Comparison of ENCODE assay signal across 13 mouse cellular contexts in the genomic region with DNA sequence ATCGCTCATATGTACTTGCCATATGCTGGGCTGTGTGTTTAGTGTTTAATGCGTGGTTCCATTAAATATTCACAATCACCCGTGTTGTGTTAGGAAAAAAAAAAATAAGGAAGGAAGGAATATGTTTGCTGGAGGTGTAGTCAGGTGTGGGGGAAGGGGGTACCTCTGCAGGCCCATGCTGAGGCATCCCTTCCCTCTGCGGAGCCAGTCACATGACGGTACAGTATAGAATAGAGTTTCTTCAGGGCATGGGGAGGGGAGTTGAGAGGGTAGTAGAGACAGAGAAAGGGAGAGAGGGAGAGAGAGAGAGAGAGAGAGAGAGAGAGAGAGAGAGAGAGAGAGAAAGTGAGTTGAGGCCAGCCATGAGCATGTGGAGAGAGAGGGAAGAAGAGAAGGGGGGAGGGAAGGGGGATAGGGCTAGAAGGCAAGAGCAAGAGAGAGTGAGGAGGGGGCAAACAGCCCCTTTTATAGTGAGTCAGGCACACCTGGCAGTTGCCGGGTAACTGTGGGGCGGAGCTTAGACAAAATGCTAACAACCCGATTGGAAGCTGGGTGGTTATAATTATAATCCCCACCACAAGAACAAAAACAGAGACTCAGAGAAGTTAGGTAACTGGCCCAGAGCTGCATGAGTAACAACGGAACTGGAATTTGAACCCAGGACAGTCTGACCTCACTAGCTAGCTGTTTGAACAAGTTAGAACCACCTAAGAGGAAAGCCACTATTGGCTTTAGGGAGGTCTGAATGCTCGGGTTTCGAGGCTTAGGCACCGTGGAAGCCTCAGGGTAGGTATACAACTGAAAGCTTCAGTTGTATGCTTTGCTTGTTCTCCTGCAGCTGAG. TPM values are rescaled to one million over a fixed set of nuclear protein-coding genes. Genes with fewer than 3 reads are reported as not detected.
DNase-seq lines count a peak whose midpoint lies in the region; ATAC-seq and TF ChIP-seq lines count a peak whose summit lies in the region.
"Had no signal": no experiment of that assay in that cellular context is flagged by ENCODE, and none has a peak within 500 bp of the region (broad histone marks: within the 10 kb centered on the region; RNA-seq: fewer than 3 reads in every experiment).

No protein-coding gene starts in this region.

- TF ChIP-seq CTCF in hindbrain, postnatal 0 days (IDR thresholded peaks at IDR 0.05; ENCODE audit: low read depth) = no peak

- H3K27ac ChIP-seq in hindbrain, embryonic 10.5 days = 0 out of 2 replicates have a peak overlapping the region, but pooled peaks have one; percentile 23
- no peak overlapping the region for H3K27ac ChIP-seq in hindbrain, embryonic 11.5 days (ENCODE audit: low read depth, low read length)
- H3K27ac ChIP-seq in midbrain, embryonic 13.5 days = no peak overlapping the region
- no peak overlapping the region for H3K27ac ChIP-seq in midbrain, embryonic 14.5 days (replicated peaks; ENCODE audit: low read depth, low read length)
- H3K27ac ChIP-seq in hindbrain, postnatal 0 days = no peak overlapping the region; the same call in 1 of the 2 replicates
- H3K27ac ChIP-seq: midbrain, embryonic 10.5 days had no signal

- H3K4me2 ChIP-seq in hindbrain, embryonic 11.5 days (replicated peaks; ENCODE audit: low read depth, low read length) = no peak overlapping the region
- H3K4me2 ChIP-seq in midbrain, embryonic 13.5 days (replicated peaks) = no peak overlapping the region
- no peak overlapping the region for H3K4me2 ChIP-seq in midbrain, embryonic 14.5 days (ENCODE audit: low read length)
- no peak overlapping the region for H3K4me2 ChIP-seq in hindbrain, postnatal 0 days (ENCODE audit: low read depth, low read length)
- H3K4me2 ChIP-seq: liver, embryonic 11.5 days had no signal

- no peak for DNase-seq in hindbrain, embryonic 10.5 days (ENCODE audit: low spot score)
- no peak for DNase-seq in hindbrain, embryonic 11.5 days (ENCODE audit: low spot score)
- DNase-seq in midbrain, embryonic 14.5 days = no peak
- DNase-seq in fibroblast of lung, adult 2 months (ENCODE audit: low read depth) = peak; percentile 13
- DNase-seq in hindbrain, postnatal 0 days (ENCODE audit: low spot score) = no peak
- no peak for DNase-seq in left cerebral cortex, adult 11 months (ENCODE audit: low spot score)
- DNase-seq: kidney, adult 2 months; lung, adult 2 months; lung, postnatal 36 days had no signal

- H3K9me3 ChIP-seq in hindbrain, embryonic 10.5 days = no peaks in the 10 kb centered on the region
- H3K9me3 ChIP-seq in hindbrain, embryonic 11.5 days (ENCODE audit: control insufficient read depth, low read length) = no peaks in the 10 kb centered on the region
- no peaks in the 10 kb centered on the region for H3K9me3 ChIP-seq in midbrain, embryonic 13.5 days
- H3K9me3 ChIP-seq in midbrain, embryonic 14.5 days (ENCODE audit: control insufficient read depth, low read length) = no peaks in the 10 kb centered on the region
- no peaks in the 10 kb centered on the region for H3K9me3 ChIP-seq in hindbrain, postnatal 0 days (ENCODE audit: low read length)
- H3K9me3 ChIP-seq: G1E; midbrain, embryonic 10.5 days had no signal

- H3K36me3 ChIP-seq in hindbrain, embryonic 10.5 days = no peaks in the 10 kb centered on the region
- no peaks in the 10 kb centered on the region for H3K36me3 ChIP-seq in hindbrain, embryonic 11.5 days (ENCODE audit: control insufficient read depth, insufficient read depth, low read length)
- no peaks in the 10 kb centered on the region for H3K36me3 ChIP-seq in midbrain, embryonic 13.5 days
- no peaks in the 10 kb centered on the region for H3K36me3 ChIP-seq in midbrain, embryonic 14.5 days (ENCODE audit: control insufficient read depth, insufficient read depth, low read length)
- H3K36me3 ChIP-seq in hindbrain, postnatal 0 days (ENCODE audit: insufficient read depth, low read length) = no peaks in the 10 kb centered on the region
- H3K36me3 ChIP-seq: G1E; midbrain, embryonic 10.5 days had no signal

- no peak overlapping the region for H3K9ac ChIP-seq in hindbrain, embryonic 11.5 days (ENCODE audit: low read depth, low read length)
- H3K9ac ChIP-seq in midbrain, embryonic 13.5 days (replicated peaks) = no peak overlapping the region
- H3K9ac ChIP-seq in midbrain, embryonic 14.5 days (replicated peaks; ENCODE audit: low read length) = no peak overlapping the region
- no peak overlapping the region for H3K9ac ChIP-seq in hindbrain, postnatal 0 days (replicated peaks; ENCODE audit: low read length)

- no peaks in the 10 kb centered on the region for H3K27me3 ChIP-seq in hindbrain, embryonic 10.5 days (ENCODE audit: insufficient read depth, poor library complexity, severe bottlenecking)
- no peaks in the 10 kb centered on the region for H3K27me3 ChIP-seq in hindbrain, embryonic 11.5 days (ENCODE audit: control insufficient read depth, insufficient read depth, low read length)
- H3K27me3 ChIP-seq in midbrain, embryonic 13.5 days = no peaks in the 10 kb centered on the region
- no peaks in the 10 kb centered on the region for H3K27me3 ChIP-seq in midbrain, embryonic 14.5 days (ENCODE audit: control insufficient read depth, insufficient read depth, low read length)
- no peaks in the 10 kb centered on the region for H3K27me3 ChIP-seq in hindbrain, postnatal 0 days (ENCODE audit: insufficient read depth, low read length)

- 0 out of 2 replicates have a peak, but pooled peaks cover 3% of the 10 kb centered on the region for H3K4me1 ChIP-seq in hindbrain, embryonic 10.5 days (replicated peaks)
- H3K4me1 ChIP-seq in hindbrain, embryonic 11.5 days (replicated peaks; ENCODE audit: control insufficient read depth, insufficient read depth, low read length) = no peaks in the 10 kb centered on the region
- H3K4me1 ChIP-seq in midbrain, embryonic 13.5 days (replicated peaks) = peaks cover 7% of the 10 kb centered on the region
- 0 out of 2 replicates have a peak, but pooled peaks cover 5% of the 10 kb centered on the region for H3K4me1 ChIP-seq in midbrain, embryonic 14.5 days (ENCODE audit: control insufficient read depth, insufficient read depth, low read length)
- peaks cover 8% of the 10 kb centered on the region; the same call in 1 of the 2 replicates for H3K4me1 ChIP-seq in hindbrain, postnatal 0 days (ENCODE audit: insufficient read depth, low read length)

- H3K4me3 ChIP-seq in hindbrain, embryonic 10.5 days = no peak overlapping the region
- H3K4me3 ChIP-seq in hindbrain, embryonic 11.5 days (ENCODE audit: low read depth, low read length) = no peak overlapping the region
- H3K4me3 ChIP-seq in midbrain, embryonic 13.5 days (replicated peaks) = no peak overlapping the region
- H3K4me3 ChIP-seq in midbrain, embryonic 14.5 days (replicated peaks; ENCODE audit: low read depth, low read length) = no peak overlapping the region
- no peak overlapping the region for H3K4me3 ChIP-seq in hindbrain, postnatal 0 days (ENCODE audit: low read length)
- H3K4me3 ChIP-seq: midbrain, embryonic 10.5 days had no signal

- ATAC-seq in hindbrain, embryonic 11.5 days (ENCODE audit: low FRiP score) = no peak
- ATAC-seq in midbrain, embryonic 13.5 days = peak; percentile 40; the same call in 1 of the 2 replicates
- no peak for ATAC-seq in midbrain, embryonic 14.5 days (ENCODE audit: low FRiP score, low TSS enrichment)
- ATAC-seq in hindbrain, postnatal 0 days = 0 out of 2 replicates have a peak, but pooled peaks have one; percentile 6

- WGBS in hindbrain, embryonic 10.5 days = 71% methylated on average over 12 of the region's 12 CpGs
- WGBS in hindbrain, embryonic 11.5 days = 70% methylated on average over 12 of the region's 12 CpGs
- WGBS in midbrain, embryonic 13.5 days = 69% methylated on average over 12 of the region's 12 CpGs
- 62% methylated on average over 12 of the region's 12 CpGs for WGBS in midbrain, embryonic 14.5 days
- WGBS in hindbrain, postnatal 0 days = 51% methylated on average over 11 of the region's 12 CpGs

RNA-seq across cellular contexts. Expression of gene Tmem156, which starts 45.3 kb away (rescaled TPM):
- polyA plus RNA-seq in hindbrain, embryonic 10.5 days (2016; fragmentation: Nextera tagmentation; extraction: Ambion mirVana) = not detected in 2 replicates
- 0.10 and 0.22 TPM in 2 replicates for polyA plus RNA-seq in hindbrain, embryonic 11.5 days (2014; fragmentation: Nextera tagmentation; extraction: Ambion mirVana)
- not detected in 2 replicates for polyA plus RNA-seq in midbrain, embryonic 13.5 days (2015; fragmentation: Nextera tagmentation; extraction: Ambion mirVana)
- polyA plus RNA-seq in midbrain, embryonic 14.5 days (2014; fragmentation: Nextera tagmentation; extraction: Ambion mirVana) = not detected in 2 replicates
- 0.21 TPM in 1 of 2 replicates, not detected in the other for total RNA-seq in hindbrain, postnatal 0 days (2014; rRNA removed)
- polyA plus RNA-seq in hindbrain, postnatal 0 days (2015; fragmentation: Nextera tagmentation; extraction: Ambion mirVana) = 0.13 TPM in 1 of 2 replicates, not detected in the other
- polyA plus RNA-seq: G1E; midbrain, embryonic 10.5 days had no signal

Comparison
In these comparisons a context has a peak if more than half of its experiments do, and no peak if none do; other contexts are left out.
1. ATAC-seq: peak in midbrain, embryonic 13.5 days (single experiment) and hindbrain, postnatal 0 days (single experiment); none in hindbrain, embryonic 11.5 days (single experiment) and midbrain, embryonic 14.5 days (single experiment).